Comparison of ENCODE assay signal across 17 mouse cellular contexts in genomic region chr9:13584435-13584834, GRCm38 (mm10).
DNase-seq lines count a peak whose midpoint lies in the region; ATAC-seq lines count a peak whose summit lies in the region.
"Had no signal": no experiment of that assay in that cellular context is flagged by ENCODE, and none has a peak within 500 bp of the region (broad histone marks: within the 10 kb centered on the region; RNA-seq: fewer than 3 reads in every experiment).

No protein-coding gene starts in this region.

- H3K27ac ChIP-seq in forebrain, embryonic 14.5 days (ENCODE audit: low read depth, low read length) = no peak overlapping the region
- no peak overlapping the region for H3K27ac ChIP-seq in forebrain, embryonic 11.5 days (ENCODE audit: low read depth, low read length)
- peak overlapping the region; percentile 42; the same call in 1 of the 2 replicates for H3K27ac ChIP-seq in lung, embryonic 15.5 days
- H3K27ac ChIP-seq: embryonic facial prominence, embryonic 12.5 days had no signal

- H3K36me3 ChIP-seq in forebrain, embryonic 14.5 days (ENCODE audit: control insufficient read depth, insufficient read depth, low read length) = no peaks in the 10 kb centered on the region
- no peaks in the 10 kb centered on the region for H3K36me3 ChIP-seq in forebrain, embryonic 11.5 days (ENCODE audit: control insufficient read depth, insufficient read depth, low read length)
- no peaks in the 10 kb centered on the region for H3K36me3 ChIP-seq in lung, embryonic 15.5 days
- H3K36me3 ChIP-seq: embryonic facial prominence, embryonic 12.5 days had no signal

- no peak overlapping the region for H3K9ac ChIP-seq in forebrain, embryonic 14.5 days (ENCODE audit: low read length)
- H3K9ac ChIP-seq in forebrain, embryonic 11.5 days (ENCODE audit: low read length) = no peak overlapping the region
- H3K9ac ChIP-seq in lung, embryonic 15.5 days = no peak overlapping the region
- H3K9ac ChIP-seq: embryonic facial prominence, embryonic 12.5 days had no signal

- no peaks in the 10 kb centered on the region for H3K27me3 ChIP-seq in forebrain, embryonic 14.5 days (replicated peaks; ENCODE audit: control insufficient read depth, insufficient read depth, low read length)
- H3K27me3 ChIP-seq in forebrain, embryonic 11.5 days (ENCODE audit: control insufficient read depth, insufficient read depth, low read length) = no peaks in the 10 kb centered on the region; the same call in 1 of the 2 replicates
- H3K27me3 ChIP-seq in lung, embryonic 15.5 days = no peaks in the 10 kb centered on the region
- H3K27me3 ChIP-seq: embryonic facial prominence, embryonic 12.5 days had no signal

- 86% methylated on average over 3 of the region's 3 CpGs for WGBS in forebrain, embryonic 14.5 days
- 81% methylated on average over 3 of the region's 3 CpGs for WGBS in forebrain, embryonic 11.5 days
- 48% methylated on average over 3 of the region's 3 CpGs for WGBS in lung, embryonic 15.5 days

- H3K9me3 ChIP-seq in forebrain, embryonic 14.5 days (replicated peaks; ENCODE audit: control insufficient read depth, low read length) = no peaks in the 10 kb centered on the region
- H3K9me3 ChIP-seq in forebrain, embryonic 11.5 days (ENCODE audit: control insufficient read depth, low read length) = no peaks in the 10 kb centered on the region
- H3K9me3 ChIP-seq in lung, embryonic 15.5 days = no peaks in the 10 kb centered on the region
- H3K9me3 ChIP-seq: embryonic facial prominence, embryonic 12.5 days had no signal

- ATAC-seq in forebrain, embryonic 14.5 days = no peak
- ATAC-seq in forebrain, embryonic 11.5 days (replicated peaks; ENCODE audit: low FRiP score) = no peak
- ATAC-seq in lung, embryonic 15.5 days (ENCODE audit: borderline replicate concordance, extremely low read depth, low FRiP score, low TSS enrichment) = no peak
- peak; percentile 35 for ATAC-seq in granulocyte monocyte progenitor cell, adult 5-6 weeks (replicated peaks; ENCODE audit: poor library complexity, severe bottlenecking)

- H3K4me2 ChIP-seq in forebrain, embryonic 14.5 days (ENCODE audit: low read length) = no peak overlapping the region
- H3K4me2 ChIP-seq in forebrain, embryonic 11.5 days (ENCODE audit: low read depth, low read length, severe bottlenecking) = no peak overlapping the region
- no peak overlapping the region for H3K4me2 ChIP-seq in lung, embryonic 15.5 days
- H3K4me2 ChIP-seq: embryonic facial prominence, embryonic 12.5 days; heart, embryonic 11.5 days had no signal

- no peak overlapping the region for H3K4me3 ChIP-seq in forebrain, embryonic 14.5 days (ENCODE audit: low read depth, low read length)
- H3K4me3 ChIP-seq in forebrain, embryonic 11.5 days (ENCODE audit: low read depth, low read length) = no peak overlapping the region
- H3K4me3 ChIP-seq in lung, embryonic 15.5 days = no peak overlapping the region
- H3K4me3 ChIP-seq: embryonic facial prominence, embryonic 12.5 days; gastrocnemius, adult 2 months had no signal

- peak; percentile 27 for DNase-seq in forebrain, embryonic 14.5 days (ENCODE audit: low spot score)
- DNase-seq in forebrain, embryonic 11.5 days (ENCODE audit: low spot score) = no peak
- DNase-seq in lung, adult 18-20 months = no peak
- DNase-seq in thymus, postnatal 25 days = no peak
- DNase-seq in ovary, postnatal 10 days (ENCODE audit: low spot score) = no peak
- DNase-seq: adrenal gland, postnatal 14 days; cerebellum, postnatal 10 days; gastrocnemius, adult 2 months; kidney, adult 11 months; kidney, postnatal 10 days; liver; right cerebral cortex, postnatal 14 days; thymus, postnatal 4 days had no signal

- peaks cover 16% of the 10 kb centered on the region for H3K4me1 ChIP-seq in forebrain, embryonic 14.5 days (ENCODE audit: control insufficient read depth, insufficient read depth, low read length)
- H3K4me1 ChIP-seq in forebrain, embryonic 11.5 days (replicated peaks; ENCODE audit: control insufficient read depth, insufficient read depth, low read length) = peaks cover 5% of the 10 kb centered on the region; the same call in 1 of the 2 replicates
- H3K4me1 ChIP-seq in lung, embryonic 15.5 days = peaks cover 42% of the 10 kb centered on the region
